Mouse (Mus musculus) kidney, postnatal 10 days (tissue): ENCODE results near the gene Gm21788.
"Not testable (repeated sequence)": the region's sequence is repeated elsewhere in the genome, so short reads cannot be mapped to it uniquely, and the experiment has no call there.

Source experiments
- DNase-seq: peaks from one replicate; pipeline ENCODE4 v3.0.0; 2021; ENCODE audit warnings: mixed read lengths

Gm21788 gene

GRCm38 (mm10) chrY:7404710-7405109 lies at the start of gene Gm21788:
Gene Gm21788, plus strand, starts transcription at chrY:7405010.
- DNase-seq: not testable (repeated sequence)
